Mouse (Mus musculus): Measurements from ENCODE around the gene Cdkn1c. TPM values are rescaled to one million over a fixed set of nuclear protein-coding genes. Genes with fewer than 3 reads are reported as not detected.

Gene Cdkn1c
- total RNA-seq, 2 experiments from 2014 or later, result 56.1 to 60.4 TPM

GRCm38 (mm10) chr7:143473347-143474101 is 12.7 kb upstream of the Cdkn1c start, which contains the start of gene Slc22a18:
TSS of gene Slc22a18 (plus strand) at chr7:143473736.
- DNase-seq, result peak; percentile 46

GRCm38 (mm10) chr7:143469946-143470345 is 9.1 kb upstream of the Cdkn1c start:
- DNase-seq, result peak; percentile 88

- DNase-seq, result no peak
These were observed 6.9 kb upstream of the Cdkn1c start for GRCm38 (mm10) chr7:143467714-143468113.

DNA sequence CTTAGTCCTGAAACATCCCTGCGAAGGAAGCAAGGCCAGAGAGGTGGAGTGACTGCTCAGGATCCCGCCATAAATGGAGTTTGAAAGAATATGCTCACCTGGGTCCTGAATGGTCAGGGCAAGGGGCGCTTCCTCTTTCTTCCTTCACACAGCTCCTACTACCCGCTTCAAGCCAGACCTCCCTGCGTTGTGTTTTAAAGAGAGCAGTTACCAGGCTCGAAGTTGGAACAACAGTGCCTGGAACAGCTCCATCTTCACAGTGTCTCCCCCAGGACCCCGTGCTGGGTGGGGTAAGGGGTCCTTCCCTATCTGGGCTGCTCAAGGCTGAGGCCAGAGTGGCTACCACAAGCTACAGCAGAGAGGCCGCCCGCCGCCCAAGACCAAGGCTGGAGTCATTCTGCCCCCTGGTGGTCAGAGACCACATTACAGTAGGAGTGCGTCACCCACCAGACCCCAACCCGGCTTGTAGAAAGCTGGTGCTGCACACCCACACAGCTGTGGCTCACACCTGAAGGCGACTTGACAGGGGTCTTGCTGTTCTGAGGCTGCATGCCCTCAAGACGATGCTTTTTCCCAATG is 5.3 kb upstream of the Cdkn1c start:
- peak; percentile 92 for DNase-seq

- DNase-seq, result peak; percentile 70
These were observed 4.1 kb upstream of the Cdkn1c start for GRCm38 (mm10) chr7:143464811-143465560.

DNA sequence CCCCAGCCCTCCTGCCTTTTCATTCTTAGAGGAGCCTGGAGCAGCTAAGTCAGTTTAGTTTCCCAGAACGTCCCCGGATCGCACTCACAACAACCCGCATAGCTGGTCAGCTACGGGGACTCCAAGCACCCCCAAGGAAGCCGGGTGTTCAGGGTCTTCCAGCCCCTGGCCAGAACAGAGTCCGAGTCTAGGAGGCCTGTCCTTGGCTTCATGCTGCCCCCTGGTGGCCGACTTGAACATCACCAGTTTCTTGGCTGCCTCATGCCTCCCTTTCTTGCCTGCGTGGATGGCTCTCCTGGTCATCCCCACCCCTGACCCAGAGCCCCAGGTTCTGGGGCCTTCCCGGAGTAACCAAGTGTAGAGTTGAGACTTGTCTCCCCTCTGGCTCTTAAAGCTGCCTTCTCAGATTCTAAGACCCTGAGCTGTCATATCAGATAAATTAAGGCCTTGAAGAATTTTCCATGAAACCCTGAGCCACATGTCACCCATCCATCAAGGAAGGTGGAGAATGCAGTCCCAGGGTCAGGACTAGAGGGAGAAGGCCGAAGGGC is 3.1 kb upstream of the Cdkn1c start:
- peak; percentile 89 for DNase-seq

GRCm38 (mm10) chr7:143462516-143462915 is 1.7 kb upstream of the Cdkn1c start:
- DNase-seq, result no peak

DNA sequence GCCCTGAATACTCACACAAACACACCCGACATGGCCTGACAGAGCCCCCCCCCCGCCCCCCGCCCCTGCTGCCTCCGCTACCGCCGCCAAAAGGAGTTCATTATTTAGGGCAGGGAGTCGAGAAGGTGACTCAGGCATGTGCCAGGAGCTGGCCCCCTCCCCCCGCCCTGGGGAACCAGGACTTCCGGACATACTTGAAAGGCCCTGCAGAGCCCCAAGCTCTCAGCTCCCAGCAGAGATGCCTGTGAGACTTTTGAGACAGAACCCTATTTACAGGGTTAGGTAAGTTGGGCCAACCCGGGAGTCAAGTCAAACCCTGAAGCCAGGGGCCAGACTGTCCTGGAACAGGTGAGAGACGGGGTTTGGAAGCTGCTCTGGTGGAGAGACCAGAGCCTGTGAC is 1.1 kb upstream of the Cdkn1c start:
- DNase-seq, result no peak

GRCm38 (mm10) chr7:143461294-143461870 is 532 bp upstream of the Cdkn1c start:
- no peak for DNase-seq

DNA sequence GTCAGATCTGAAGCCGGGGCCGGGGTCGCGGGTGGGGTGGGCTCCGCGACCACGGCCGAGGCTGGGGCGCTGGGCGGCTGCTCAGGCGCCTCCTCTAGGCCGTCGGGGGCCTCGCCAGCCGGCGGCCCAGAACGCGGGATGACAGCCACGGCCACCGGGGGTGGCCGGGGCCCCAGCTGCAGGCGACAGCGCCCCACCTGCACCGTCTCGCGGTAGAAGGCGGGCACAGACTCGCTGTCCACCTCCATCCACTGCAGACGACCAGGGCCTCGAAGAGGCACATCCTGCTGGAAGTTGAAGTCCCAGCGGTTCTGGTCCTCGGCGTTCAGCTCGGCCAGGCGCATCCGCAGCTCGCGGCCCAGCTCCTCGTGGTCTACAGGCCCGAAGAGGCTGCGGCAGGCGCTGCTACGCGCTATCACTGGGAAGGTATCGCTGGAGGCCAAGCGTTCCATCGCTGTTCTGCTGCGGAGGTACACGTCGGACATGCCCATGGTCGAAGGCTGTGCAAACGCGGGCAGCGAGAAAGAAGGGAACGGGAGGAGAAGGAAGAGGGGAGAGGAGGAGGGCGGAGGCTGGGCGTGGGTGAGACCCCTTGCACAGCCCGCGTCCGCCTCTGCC is 524 bp downstream of the Cdkn1c start:
- DNase-seq, result no peak

- DNase-seq, result peak; percentile 61
These were observed 1.3 kb downstream of the Cdkn1c start for GRCm38 (mm10) chr7:143459332-143460211.

DNA sequence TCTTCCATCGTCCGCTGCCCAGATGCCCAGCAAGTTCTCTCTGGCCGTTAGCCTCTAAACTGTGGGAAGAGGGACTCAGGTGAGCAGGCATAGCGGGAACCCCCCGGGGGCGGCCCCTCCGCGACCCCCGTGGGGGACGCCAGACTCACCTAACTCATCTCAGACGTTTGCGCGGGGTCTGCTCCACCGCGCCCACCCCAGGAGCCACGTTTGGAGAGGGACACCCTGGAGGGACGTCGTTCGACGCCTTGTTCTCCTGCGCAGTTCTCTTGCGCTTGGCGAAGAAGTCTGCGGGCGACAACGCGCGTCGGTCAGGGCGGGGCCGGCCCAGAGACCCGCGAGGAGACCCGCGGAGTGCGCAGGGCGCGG is 1.9 kb downstream of the Cdkn1c start:
- no peak for DNase-seq

DNA sequence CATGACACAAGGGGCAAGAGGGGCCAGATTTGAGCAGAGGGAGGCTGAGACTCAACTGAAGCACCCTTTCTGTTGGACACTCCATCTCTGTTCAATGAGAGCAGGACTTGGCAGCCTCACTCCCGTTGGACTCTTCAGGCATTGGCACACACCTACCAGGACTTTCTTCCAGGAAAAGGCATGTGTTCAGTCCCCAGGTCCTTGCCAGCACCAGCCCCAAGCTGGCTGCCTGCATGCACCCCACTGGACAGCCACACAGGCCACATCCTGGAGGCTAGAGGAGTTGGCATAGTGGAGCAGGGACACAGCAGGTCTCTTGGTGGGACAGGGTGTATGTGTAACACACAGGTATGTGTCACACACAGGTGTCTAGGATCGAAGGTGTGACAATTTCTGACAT is 13.7 kb downstream of the Cdkn1c start:
- DNase-seq, result no peak

DNA sequence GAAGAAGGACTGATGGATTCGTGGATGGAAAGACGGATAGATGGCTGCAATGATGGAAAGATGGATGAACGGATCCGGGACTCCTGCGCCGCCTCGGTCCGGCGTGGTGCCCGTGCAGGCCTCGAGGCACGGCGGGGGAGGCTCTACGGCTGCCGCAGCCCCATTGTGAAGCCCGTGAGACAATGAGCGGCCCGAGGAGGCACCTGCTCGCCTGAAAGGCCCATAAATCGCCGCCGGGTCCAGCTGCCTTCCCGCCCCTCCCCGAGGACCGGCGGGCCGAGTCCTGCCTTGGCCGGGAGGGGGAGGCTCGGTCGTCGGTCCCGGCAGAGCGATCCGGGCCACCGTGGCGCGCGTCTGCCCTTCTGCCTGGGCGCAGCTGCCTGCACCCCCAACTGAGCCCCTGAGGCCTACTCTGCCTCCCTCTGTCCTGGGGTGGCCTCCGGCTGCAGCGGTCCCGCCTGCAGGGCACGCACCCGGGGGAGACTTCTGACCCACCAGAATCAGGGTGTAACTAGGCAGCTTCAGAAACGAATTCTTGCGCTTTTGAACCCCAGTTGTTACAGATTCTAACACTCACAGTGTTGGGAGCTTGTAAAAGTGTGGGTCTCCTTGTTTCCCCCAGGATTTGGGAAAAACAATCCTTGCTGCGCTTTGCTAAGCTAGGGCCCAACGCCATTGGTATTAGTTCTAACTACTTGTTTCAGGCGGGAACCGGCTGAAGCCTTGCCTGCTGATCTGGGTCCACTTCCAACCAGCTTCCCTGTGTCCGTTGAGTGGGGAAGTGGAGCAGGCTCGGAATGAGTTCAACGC is 15.0 kb downstream of the Cdkn1c start:
- DNase-seq, result peak; percentile 29

GRCm38 (mm10) chr7:143444955-143445648 is 15.7 kb downstream of the Cdkn1c start:
- DNase-seq, result no peak

- no peak for DNase-seq
These were observed 16.3 kb downstream of the Cdkn1c start for GRCm38 (mm10) chr7:143444580-143444954.

DNA sequence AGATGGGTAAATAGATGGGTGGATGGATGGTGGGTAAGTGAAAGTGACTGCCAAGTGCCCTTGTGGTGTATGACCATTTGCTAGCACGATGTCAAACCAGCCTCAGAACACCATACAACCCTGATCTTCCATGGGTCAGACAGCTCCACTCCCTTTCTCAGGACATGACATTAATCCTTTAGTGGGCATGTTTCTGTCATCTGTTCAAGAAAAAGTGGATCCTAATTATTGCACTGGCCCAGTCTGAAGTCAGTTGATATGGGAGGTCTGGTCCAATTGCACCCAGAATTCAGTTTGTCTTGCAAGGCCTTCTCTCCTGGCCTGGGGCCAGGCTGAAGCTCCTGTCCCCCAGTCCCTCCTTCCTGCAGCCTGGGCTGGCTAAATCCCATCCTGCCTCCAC is 21.9 kb downstream of the Cdkn1c start:
- no peak for DNase-seq

DNA sequence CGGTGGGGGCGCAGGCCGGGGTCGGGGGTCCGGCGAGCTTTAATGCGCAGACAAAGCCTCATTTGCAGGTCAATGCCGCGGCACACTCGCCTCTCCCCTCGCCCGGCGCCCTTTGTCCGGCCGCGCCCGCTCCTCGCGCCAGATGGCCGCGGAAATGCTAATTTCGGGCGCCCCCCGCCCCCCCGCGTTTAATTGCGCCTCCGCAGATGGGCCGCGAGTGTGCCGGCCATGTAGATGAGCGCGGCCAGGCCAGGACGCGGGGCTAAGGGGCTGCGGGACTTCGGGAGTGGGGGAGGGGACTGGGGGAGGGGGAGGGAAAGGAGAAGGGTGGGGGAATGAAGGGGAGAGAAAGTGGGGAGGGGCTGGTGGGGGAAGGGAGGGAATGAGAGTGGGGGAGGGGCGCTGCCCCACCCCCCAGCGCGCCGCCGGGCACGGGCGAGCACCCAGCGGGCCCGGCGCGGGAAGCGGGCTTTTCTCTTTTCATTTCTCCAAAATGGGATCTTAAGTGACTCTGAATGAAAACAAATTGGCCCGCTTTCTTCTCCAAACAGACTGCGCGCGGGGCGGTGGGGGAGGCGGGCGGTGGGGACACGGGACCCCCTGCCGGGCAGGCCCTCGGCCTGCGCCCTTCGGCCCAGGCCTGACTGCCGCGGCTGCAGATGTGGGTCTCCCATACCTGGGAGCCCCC is 22.8 kb downstream of the Cdkn1c start:
- DNase-seq, result peak; percentile 49

DNA sequence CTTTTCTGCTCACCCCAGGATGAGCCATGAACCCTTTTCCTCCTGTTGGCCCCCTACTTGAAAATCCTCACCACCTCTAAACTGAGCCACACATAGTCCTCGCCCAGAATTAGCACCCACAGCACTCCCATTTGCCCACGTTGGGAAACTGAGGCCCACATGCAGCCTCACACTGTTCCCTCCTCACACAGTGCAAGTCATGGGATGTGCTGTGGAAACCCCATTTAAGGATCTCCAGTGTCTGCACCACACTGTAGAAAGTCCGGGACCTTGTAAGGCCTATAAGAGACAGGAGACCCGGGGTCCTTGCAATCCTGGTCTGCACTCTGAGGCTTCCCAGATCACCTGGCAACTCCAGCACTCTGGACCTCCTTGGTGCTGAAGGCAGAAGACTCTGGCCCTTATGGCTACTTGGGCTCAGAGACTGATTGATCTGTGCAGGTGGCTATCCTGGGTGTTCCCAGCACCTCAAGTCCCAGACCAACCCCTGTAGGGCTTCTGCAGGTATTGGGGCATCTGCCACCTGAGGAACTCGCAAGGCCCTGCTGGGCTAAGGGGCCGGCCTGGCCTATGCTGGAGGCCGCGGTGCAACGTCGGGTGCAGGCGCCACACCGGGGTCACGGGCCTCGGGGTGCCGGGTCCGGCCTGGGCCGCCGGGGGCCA is 23.5 kb downstream of the Cdkn1c start:
- no peak for DNase-seq

All from heart, postnatal 4 days (tissue).